Mouse (Mus musculus): ENCODE results near the gene Edem2. TPM values are rescaled to one million over a fixed set of nuclear protein-coding genes. Genes with fewer than 3 reads are reported as not detected.
"Not testable (repeated sequence)": the region's sequence is repeated elsewhere in the genome, so short reads cannot be mapped to it uniquely, and the experiment has no call there.

Edem2 gene
- polyA plus RNA-seq, 1 experiment from 2014 or later: 28.8 TPM

- 24% methylated on average over 12 of the region's 12 CpGs for WGBS
- H3K9me3 ChIP-seq (replicated peaks; ENCODE audit: control insufficient read depth, low read length): no peaks in the 10 kb centered on the region
- H3K4me1 ChIP-seq (ENCODE audit: control insufficient read depth, insufficient read depth, low read length): peaks cover 10% of the 10 kb centered on the region
- H3K4me3 ChIP-seq (ENCODE audit: low read length): no peak overlapping the region
- H3K27ac ChIP-seq (ENCODE audit: low read length): peak overlapping the region; percentile 61
- peak; percentile 94 for ATAC-seq (replicated peaks; ENCODE audit: extremely low read depth, insufficient read depth, low FRiP score)
- H3K4me2 ChIP-seq (ENCODE audit: low read depth, low read length): 0 out of 2 replicates have a peak overlapping the region, but pooled peaks have one; percentile 0
- no peaks in the 10 kb centered on the region for H3K27me3 ChIP-seq (ENCODE audit: control insufficient read depth, insufficient read depth, low read length)
- H3K9ac ChIP-seq (ENCODE audit: low read length): no peak overlapping the region
- no peaks in the 10 kb centered on the region for H3K36me3 ChIP-seq (ENCODE audit: control insufficient read depth, insufficient read depth)
Observed at GRCm38 (mm10) chr2:155742931-155743337, 13.7 kb upstream of the Edem2 start.

- H3K4me1 ChIP-seq (ENCODE audit: control insufficient read depth, insufficient read depth, low read length): peaks cover 10% of the 10 kb centered on the region
- ATAC-seq (replicated peaks; ENCODE audit: extremely low read depth, insufficient read depth, low FRiP score): peak; percentile 66
- H3K9ac ChIP-seq (ENCODE audit: low read length): no peak overlapping the region
- no peaks in the 10 kb centered on the region for H3K36me3 ChIP-seq (ENCODE audit: control insufficient read depth, insufficient read depth)
- H3K27ac ChIP-seq (ENCODE audit: low read length): peak overlapping the region; percentile 61
- 38% methylated on average over 11 of the region's 11 CpGs for WGBS
- H3K27me3 ChIP-seq (ENCODE audit: control insufficient read depth, insufficient read depth, low read length): no peaks in the 10 kb centered on the region
- no peak overlapping the region for H3K4me3 ChIP-seq (ENCODE audit: low read length)
- peak overlapping the region; percentile 10; the same call in 1 of the 2 replicates for H3K4me2 ChIP-seq (ENCODE audit: low read depth, low read length)
- H3K9me3 ChIP-seq (replicated peaks; ENCODE audit: control insufficient read depth, low read length): no peaks in the 10 kb centered on the region
Observed at GRCm38 (mm10) chr2:155742211-155742610, 12.9 kb upstream of the Edem2 start.

- H3K27me3 ChIP-seq (ENCODE audit: control insufficient read depth, insufficient read depth, low read length): no peaks in the 10 kb centered on the region
- H3K4me1 ChIP-seq (ENCODE audit: control insufficient read depth, insufficient read depth, low read length): peaks cover 9% of the 10 kb centered on the region
- H3K27ac ChIP-seq (ENCODE audit: low read length): no peak overlapping the region
- no peaks in the 10 kb centered on the region for H3K36me3 ChIP-seq (ENCODE audit: control insufficient read depth, insufficient read depth)
- 67% methylated on average over 9 of the region's 9 CpGs for WGBS
- H3K9ac ChIP-seq (ENCODE audit: low read length): no peak overlapping the region
- no peak overlapping the region for H3K4me2 ChIP-seq (ENCODE audit: low read depth, low read length)
- no peak overlapping the region for H3K4me3 ChIP-seq (ENCODE audit: low read length)
- no peaks in the 10 kb centered on the region for H3K9me3 ChIP-seq (replicated peaks; ENCODE audit: control insufficient read depth, low read length)
- no peak for ATAC-seq (replicated peaks; ENCODE audit: extremely low read depth, insufficient read depth, low FRiP score)
Observed at GRCm38 (mm10) chr2:155737803-155738202, 8.5 kb upstream of the Edem2 start.

- Histone ChIP-seq H3K9me3 (replicated peaks; ENCODE audit: control insufficient read depth, low read length) (no peaks in the 10 kb centered on the region), H3K4me2 (ENCODE audit: low read depth, low read length) (no peak overlapping the region), H3K9ac (ENCODE audit: low read length) (no peak overlapping the region), H3K27me3 (ENCODE audit: control insufficient read depth, insufficient read depth, low read length) (no peaks in the 10 kb centered on the region), H3K36me3 (ENCODE audit: control insufficient read depth, insufficient read depth) (no peaks in the 10 kb centered on the region), H3K4me1 (ENCODE audit: control insufficient read depth, insufficient read depth, low read length) (peaks cover under 1% of the 10 kb centered on the region), H3K4me3 (ENCODE audit: low read length) (no peak overlapping the region), H3K27ac (ENCODE audit: low read length) (no peak overlapping the region)
- 48% methylated on average over 6 of the region's 6 CpGs for WGBS
- no peak for ATAC-seq (replicated peaks; ENCODE audit: extremely low read depth, insufficient read depth, low FRiP score)
Observed at GRCm38 (mm10) chr2:155736936-155737335, 7.7 kb upstream of the Edem2 start.

- not testable (repeated sequence) for H3K4me3 ChIP-seq (ENCODE audit: low read length); H3K9ac ChIP-seq (ENCODE audit: low read length); H3K9me3 ChIP-seq (replicated peaks; ENCODE audit: control insufficient read depth, low read length); H3K36me3 ChIP-seq (ENCODE audit: control insufficient read depth, insufficient read depth); H3K27me3 ChIP-seq (ENCODE audit: control insufficient read depth, insufficient read depth, low read length); H3K4me2 ChIP-seq (ENCODE audit: low read depth, low read length); ATAC-seq (replicated peaks; ENCODE audit: extremely low read depth, insufficient read depth, low FRiP score); H3K4me1 ChIP-seq (ENCODE audit: control insufficient read depth, insufficient read depth, low read length); H3K27ac ChIP-seq (ENCODE audit: low read length)
- 74% methylated on average over 5 of the region's 5 CpGs for WGBS
Observed at GRCm38 (mm10) chr2:155735766-155736165, 6.5 kb upstream of the Edem2 start, which contains the start of gene Gm17581. Gene Gm17581 (minus strand): TSS chr2:155735866.

GRCm38 (mm10) chr2:155735080-155735479, 5.8 kb upstream of the Edem2 start:
- H3K9ac ChIP-seq (ENCODE audit: low read length): no peak overlapping the region
- 57% methylated on average over 5 of the region's 5 CpGs for WGBS
- no peaks in the 10 kb centered on the region for H3K9me3 ChIP-seq (replicated peaks; ENCODE audit: control insufficient read depth, low read length)
- no peaks in the 10 kb centered on the region for H3K4me1 ChIP-seq (ENCODE audit: control insufficient read depth, insufficient read depth, low read length)
- no peak overlapping the region for H3K4me3 ChIP-seq (ENCODE audit: low read length)
- H3K27ac ChIP-seq (ENCODE audit: low read length): no peak overlapping the region
- no peaks in the 10 kb centered on the region for H3K36me3 ChIP-seq (ENCODE audit: control insufficient read depth, insufficient read depth)
- H3K4me2 ChIP-seq (ENCODE audit: low read depth, low read length): no peak overlapping the region
- no peak for ATAC-seq (replicated peaks; ENCODE audit: extremely low read depth, insufficient read depth, low FRiP score)
- H3K27me3 ChIP-seq (ENCODE audit: control insufficient read depth, insufficient read depth, low read length): no peaks in the 10 kb centered on the region

GRCm38 (mm10) chr2:155728742-155729141, 533 bp downstream of the Edem2 start:
- no peak for ATAC-seq (replicated peaks; ENCODE audit: extremely low read depth, insufficient read depth, low FRiP score)
- peak overlapping the region; percentile 85 for H3K9ac ChIP-seq (ENCODE audit: low read length)
- no peaks in the 10 kb centered on the region for H3K27me3 ChIP-seq (ENCODE audit: control insufficient read depth, insufficient read depth, low read length)
- H3K4me2 ChIP-seq (ENCODE audit: low read depth, low read length): peak overlapping the region; percentile 95
- 0 out of 2 replicates have a peak, but pooled peaks cover 2% of the 10 kb centered on the region for H3K36me3 ChIP-seq (ENCODE audit: control insufficient read depth, insufficient read depth)
- H3K4me3 ChIP-seq (ENCODE audit: low read length): peak overlapping the region; percentile 94
- H3K27ac ChIP-seq (ENCODE audit: low read length): no peak overlapping the region
- H3K9me3 ChIP-seq (replicated peaks; ENCODE audit: control insufficient read depth, low read length): no peaks in the 10 kb centered on the region
- WGBS: 3% methylated on average over 15 of the region's 15 CpGs
- peaks cover 6% of the 10 kb centered on the region for H3K4me1 ChIP-seq (ENCODE audit: control insufficient read depth, insufficient read depth, low read length)

- H3K4me3 ChIP-seq (ENCODE audit: low read length): no peak overlapping the region
- H3K4me2 ChIP-seq (ENCODE audit: low read depth, low read length): no peak overlapping the region
- H3K4me1 ChIP-seq (ENCODE audit: control insufficient read depth, insufficient read depth, low read length): peaks cover 6% of the 10 kb centered on the region
- no peaks in the 10 kb centered on the region for H3K27me3 ChIP-seq (ENCODE audit: control insufficient read depth, insufficient read depth, low read length)
- H3K36me3 ChIP-seq (ENCODE audit: control insufficient read depth, insufficient read depth): 0 out of 2 replicates have a peak, but pooled peaks cover 2% of the 10 kb centered on the region
- H3K9ac ChIP-seq (ENCODE audit: low read length): no peak overlapping the region
- ATAC-seq (replicated peaks; ENCODE audit: extremely low read depth, insufficient read depth, low FRiP score): no peak
- H3K27ac ChIP-seq (ENCODE audit: low read length): no peak overlapping the region
- WGBS: 77% methylated on average over 7 of the region's 7 CpGs
- H3K9me3 ChIP-seq (replicated peaks; ENCODE audit: control insufficient read depth, low read length): no peaks in the 10 kb centered on the region
Observed at GRCm38 (mm10) chr2:155727764-155728395, 1.4 kb downstream of the Edem2 start.

- 0 out of 2 replicates have a peak, but pooled peaks cover 2% of the 10 kb centered on the region for H3K36me3 ChIP-seq (ENCODE audit: control insufficient read depth, insufficient read depth)
- H3K4me1 ChIP-seq (ENCODE audit: control insufficient read depth, insufficient read depth, low read length): peaks cover 6% of the 10 kb centered on the region
- 81% methylated on average over 7 of the region's 7 CpGs for WGBS
- H3K27me3 ChIP-seq (ENCODE audit: control insufficient read depth, insufficient read depth, low read length): no peaks in the 10 kb centered on the region
- no peak overlapping the region for H3K9ac ChIP-seq (ENCODE audit: low read length)
- ATAC-seq (replicated peaks; ENCODE audit: extremely low read depth, insufficient read depth, low FRiP score): no peak
- H3K9me3 ChIP-seq (replicated peaks; ENCODE audit: control insufficient read depth, low read length): no peaks in the 10 kb centered on the region
- no peak overlapping the region for H3K4me3 ChIP-seq (ENCODE audit: low read length)
- no peak overlapping the region for H3K4me2 ChIP-seq (ENCODE audit: low read depth, low read length)
- H3K27ac ChIP-seq (ENCODE audit: low read length): no peak overlapping the region
Observed at GRCm38 (mm10) chr2:155726302-155726701, 3.0 kb downstream of the Edem2 start.

Data from heart, embryonic 16.5 days (tissue).